Mouse (Mus musculus) forebrain, embryonic 13.5 days (tissue): ENCODE data around the gene Cacna2d2. TPM values are rescaled to one million over a fixed set of nuclear protein-coding genes. Genes with fewer than 3 reads are reported as not detected.

Experiments
- ATAC-seq: fragments of 200-750 bp; cut with Nextera tagmentation; 2 replicates; pipeline ENCODE4 v1.8.0; 2017
- H3K27ac ChIP-seq: fragments of 300-500 bp; sonication (generic); 2 replicates; pipeline ENCODE4 v1.5.1; 2015; ENCODE audit warnings: inconsistent platforms, mild to moderate bottlenecking, moderate library complexity
- H3K27me3 ChIP-seq: fragments of 300-500 bp; sonication (generic); 2 replicates; pipeline ENCODE4 v1.6.1; 2015; ENCODE audit warnings: mild to moderate bottlenecking, inconsistent platforms
- H3K36me3 ChIP-seq: fragments of 300-500 bp; sonication (generic); 2 replicates; pipeline ENCODE4 v1.6.1; 2015; ENCODE audit warnings: mild to moderate bottlenecking, inconsistent platforms; ENCODE audit not compliant: poor library complexity, severe bottlenecking
- H3K4me1 ChIP-seq: fragments of 300-500 bp; sonication (generic); 2 replicates; pipeline ENCODE4 v1.6.1; 2015; ENCODE audit warnings: inconsistent platforms
- H3K4me2 ChIP-seq: fragments of 300-500 bp; sonication (generic); 2 replicates; pipeline ENCODE4 v1.6.1; 2015; ENCODE audit warnings: inconsistent platforms, mild to moderate bottlenecking, moderate library complexity
- H3K4me3 ChIP-seq: fragments of 300-500 bp; sonication (generic); 2 replicates; pipeline ENCODE4 v1.5.1; 2015; ENCODE audit warnings: mild to moderate bottlenecking, inconsistent platforms
- H3K9ac ChIP-seq: fragments of 300-500 bp; sonication (generic); 2 replicates; pipeline ENCODE4 v1.6.1; 2015; ENCODE audit warnings: mild to moderate bottlenecking, inconsistent platforms
- H3K9me3 ChIP-seq: fragments of 300-500 bp; sonication (generic); replicated peaks from 2 replicates; pipeline ENCODE4 v1.6.1; 2016; ENCODE audit warnings: inconsistent platforms
- WGBS: fragments of 180-500 bp; shearing (Covaris S2); methylation state at CpG from one replicate; pipeline ENCODE4 v1.1.7; 2015; 5-methylcytosine and 5-hydroxymethylcytosine counted together
- polyA plus RNA-seq: library from polyadenylated mRNA; unstranded; fragments of >200 nt; fragmentation: Nextera tagmentation; extraction: Ambion mirVana; gene quantifications from 2 replicates; pipeline ENCODE4 v1.2.1, GENCODE M21; 2015

Gene Cacna2d2
- polyA plus RNA-seq, 1 experiment from 2014 or later: 3.3 TPM

- Histone ChIP-seq H3K4me1 (peaks cover 26% of the 10 kb centered on the region), H3K9ac (no peak overlapping the region), H3K4me3 (no peak overlapping the region), H3K4me2 (no peak overlapping the region), H3K36me3 (no peaks in the 10 kb centered on the region), H3K27ac (no peak overlapping the region), H3K27me3 (peaks cover 31% of the 10 kb centered on the region), H3K9me3 (no peaks in the 10 kb centered on the region)
- ATAC-seq: no peak
- 76% methylated on average over 6 of the region's 6 CpGs for WGBS
Observed at GRCm38 (mm10) chr9:107417106-107417505, 17.7 kb downstream of the Cacna2d2 start.

DNA sequence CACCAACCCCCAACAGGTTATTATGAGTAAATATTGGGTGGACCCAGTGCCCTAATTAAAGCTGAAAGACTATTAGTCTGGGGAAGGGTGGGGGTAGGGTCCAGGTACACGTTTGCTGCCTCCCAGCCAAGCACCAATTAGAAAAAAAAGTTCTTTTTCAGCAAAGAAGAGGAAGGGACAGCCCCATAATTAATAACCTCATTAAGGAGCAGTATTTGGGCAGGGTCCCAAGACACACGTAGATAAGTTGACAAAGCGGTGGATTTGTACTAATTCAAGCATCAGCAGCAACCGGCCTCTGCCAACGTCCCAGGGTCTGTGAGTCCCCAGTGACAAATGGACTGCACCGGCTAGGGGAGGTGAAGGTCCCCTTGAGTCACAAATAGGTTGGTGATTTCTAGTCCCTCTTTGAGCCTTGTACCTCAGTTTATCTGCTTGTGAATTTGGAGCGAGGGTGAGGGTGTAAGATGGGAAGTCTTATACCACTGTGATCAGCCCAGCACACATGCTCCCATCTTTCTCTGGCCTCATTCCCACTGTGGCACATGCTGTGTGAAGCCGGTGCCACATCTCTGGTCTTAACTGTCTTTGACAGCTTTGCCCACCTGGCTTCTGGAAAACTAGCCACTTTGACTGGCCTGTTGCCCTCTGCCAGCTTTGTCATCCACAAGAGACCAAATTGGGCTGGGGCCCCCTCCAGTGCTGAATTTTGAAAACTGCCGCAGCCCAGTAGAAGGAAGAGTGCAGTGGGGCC, 20.3 kb downstream of the Cacna2d2 start:
- Histone ChIP-seq H3K9me3 (no peaks in the 10 kb centered on the region), H3K9ac (no peak overlapping the region), H3K27me3 (peaks cover 29% of the 10 kb centered on the region), H3K4me3 (no peak overlapping the region), H3K27ac (no peak overlapping the region), H3K36me3 (no peaks in the 10 kb centered on the region), H3K4me2 (no peak overlapping the region), H3K4me1 (peaks cover 41% of the 10 kb centered on the region)
- peak; percentile 43; the same call in 1 of the 2 replicates for ATAC-seq
- WGBS: 60% methylated on average over 9 of the region's 9 CpGs

- H3K4me2 ChIP-seq: no peak overlapping the region
- no peak for ATAC-seq
- peaks cover 53% of the 10 kb centered on the region for H3K4me1 ChIP-seq
- no peak overlapping the region for H3K4me3 ChIP-seq
- H3K9me3 ChIP-seq: no peaks in the 10 kb centered on the region
- WGBS: 66% methylated on average over 5 of the region's 5 CpGs
- H3K9ac ChIP-seq: peak overlapping the region; percentile 5; the same call in 1 of the 2 replicates
- no peaks in the 10 kb centered on the region for H3K36me3 ChIP-seq
- H3K27me3 ChIP-seq: peaks cover 32% of the 10 kb centered on the region
- H3K27ac ChIP-seq: no peak overlapping the region
Observed at GRCm38 (mm10) chr9:107420898-107421297, 21.5 kb downstream of the Cacna2d2 start.

- Histone ChIP-seq H3K9ac (no peak overlapping the region), H3K36me3 (no peaks in the 10 kb centered on the region), H3K27ac (no peak overlapping the region), H3K4me3 (no peak overlapping the region), H3K4me2 (no peak overlapping the region), H3K9me3 (no peaks in the 10 kb centered on the region), H3K27me3 (peaks cover 23% of the 10 kb centered on the region), H3K4me1 (peaks cover 63% of the 10 kb centered on the region)
- no peak for ATAC-seq
- 32% methylated on average over 2 of the region's 2 CpGs for WGBS
Observed at GRCm38 (mm10) chr9:107422878-107423277, 23.5 kb downstream of the Cacna2d2 start.

DNA sequence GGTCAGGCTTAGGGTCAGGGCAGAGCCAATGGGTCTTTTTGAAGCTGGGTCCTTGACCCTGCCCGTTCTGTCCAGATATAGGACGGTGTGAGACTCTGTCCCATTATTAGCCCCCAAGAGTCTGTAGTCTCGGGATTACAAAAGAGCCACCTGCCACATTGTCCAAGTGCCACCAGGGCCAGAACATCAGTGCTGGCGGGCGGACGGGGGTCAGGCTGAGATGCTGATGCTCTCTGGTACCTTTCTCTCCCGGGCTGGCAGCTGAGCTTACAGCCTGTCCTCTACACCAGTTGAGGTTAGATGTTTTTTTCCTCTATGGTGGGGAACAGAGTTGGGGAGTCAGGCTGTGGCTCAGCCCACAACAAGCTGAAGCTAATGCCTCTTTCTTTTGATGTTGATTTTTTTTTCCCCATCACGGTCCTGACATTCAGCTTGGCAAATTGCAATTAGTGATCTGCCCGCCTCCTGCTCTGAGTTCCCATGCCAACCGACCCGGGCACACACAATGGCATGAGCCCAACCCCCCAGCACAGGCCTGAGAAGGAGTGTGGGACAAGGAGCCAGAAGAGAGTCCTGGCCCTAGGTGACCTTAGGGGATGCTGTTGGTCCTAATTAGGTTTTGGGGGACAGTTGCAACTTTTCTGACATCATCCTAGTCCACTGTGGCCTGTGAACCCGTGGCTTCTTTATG, 25.2 kb downstream of the Cacna2d2 start:
- Histone ChIP-seq H3K27me3 (peaks cover 17% of the 10 kb centered on the region), H3K9ac (peak overlapping the region; percentile 26; the same call in 1 of the 2 replicates), H3K27ac (peak overlapping the region; percentile 6; the same call in 1 of the 2 replicates), H3K4me1 (peaks cover 77% of the 10 kb centered on the region), H3K9me3 (no peaks in the 10 kb centered on the region), H3K4me2 (peak overlapping the region; percentile 17), H3K36me3 (no peaks in the 10 kb centered on the region), H3K4me3 (no peak overlapping the region)
- ATAC-seq: 0 out of 2 replicates have a peak, but pooled peaks have one; percentile 19
- 16% methylated on average over 12 of the region's 12 CpGs for WGBS

DNA sequence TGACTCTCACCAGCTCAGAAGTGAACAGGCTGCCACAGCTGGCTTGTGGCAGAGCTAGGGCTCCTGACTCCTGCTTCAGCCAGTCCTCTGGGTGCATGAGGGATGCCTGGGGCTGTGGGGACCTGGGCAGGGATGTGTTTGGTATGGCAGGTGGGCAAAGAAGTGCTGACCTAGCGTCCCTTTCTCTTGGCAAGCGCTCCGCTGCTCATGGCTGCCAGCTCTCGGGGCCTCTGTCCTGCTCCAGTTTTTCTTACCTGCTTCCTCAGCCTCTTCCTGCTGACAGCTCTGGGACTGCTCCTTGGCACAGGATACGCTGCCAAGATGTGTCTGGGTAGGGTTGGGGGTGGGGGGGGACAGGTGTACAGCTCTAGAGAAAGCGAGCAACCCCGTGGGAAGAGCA, 28.5 kb downstream of the Cacna2d2 start:
- ATAC-seq: no peak
- Histone ChIP-seq H3K36me3 (no peaks in the 10 kb centered on the region), H3K27me3 (peaks cover 11% of the 10 kb centered on the region; the same call in 1 of the 2 replicates), H3K4me2 (no peak overlapping the region), H3K4me1 (peaks cover 77% of the 10 kb centered on the region), H3K9me3 (no peaks in the 10 kb centered on the region), H3K4me3 (no peak overlapping the region), H3K9ac (no peak overlapping the region), H3K27ac (no peak overlapping the region)
- 85% methylated on average over 7 of the region's 7 CpGs for WGBS

GRCm38 (mm10) chr9:107428451-107429186, 29.2 kb downstream of the Cacna2d2 start:
- peaks cover 11% of the 10 kb centered on the region; the same call in 1 of the 2 replicates for H3K27me3 ChIP-seq
- ATAC-seq: peak; percentile 54
- no peak overlapping the region for H3K9ac ChIP-seq
- 54% methylated on average over 5 of the region's 5 CpGs for WGBS
- H3K4me3 ChIP-seq: no peak overlapping the region
- no peak overlapping the region for H3K4me2 ChIP-seq
- H3K27ac ChIP-seq: no peak overlapping the region
- H3K36me3 ChIP-seq: no peaks in the 10 kb centered on the region
- H3K9me3 ChIP-seq: no peaks in the 10 kb centered on the region
- H3K4me1 ChIP-seq: peaks cover 81% of the 10 kb centered on the region

GRCm38 (mm10) chr9:107430445-107430844, 31.0 kb downstream of the Cacna2d2 start:
- Histone ChIP-seq H3K4me1 (peaks cover 80% of the 10 kb centered on the region), H3K4me3 (no peak overlapping the region), H3K9me3 (no peaks in the 10 kb centered on the region), H3K9ac (no peak overlapping the region), H3K27ac (peak overlapping the region; percentile 54), H3K4me2 (peak overlapping the region; percentile 32), H3K36me3 (no peaks in the 10 kb centered on the region), H3K27me3 (peaks cover 11% of the 10 kb centered on the region; the same call in 1 of the 2 replicates)
- no peak; the same call in 1 of the 2 replicates for ATAC-seq
- 46% methylated on average over 12 of the region's 12 CpGs for WGBS

DNA sequence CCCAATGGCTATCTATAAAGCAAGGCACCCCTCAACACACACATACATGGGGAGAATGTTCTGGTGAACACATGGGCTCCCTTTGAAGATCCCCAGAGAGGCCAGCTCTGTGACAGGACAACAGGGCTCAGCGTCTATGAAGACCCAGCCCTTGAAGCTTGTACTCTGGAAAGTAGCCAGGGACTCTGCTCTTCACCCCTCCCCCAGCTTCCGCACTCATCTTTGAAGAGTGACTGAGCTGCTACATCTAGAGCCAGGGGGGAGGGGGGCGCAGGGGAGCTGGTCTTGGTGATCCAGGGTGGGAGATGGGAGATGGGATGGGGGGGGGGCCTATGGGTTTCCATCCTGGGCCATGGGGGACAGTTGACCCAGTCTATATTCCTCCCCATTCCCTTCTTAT, 33.1 kb downstream of the Cacna2d2 start:
- ATAC-seq: no peak
- Histone ChIP-seq H3K4me2 (no peak overlapping the region), H3K4me1 (peaks cover 77% of the 10 kb centered on the region), H3K27me3 (no peaks in the 10 kb centered on the region), H3K9ac (no peak overlapping the region), H3K36me3 (no peaks in the 10 kb centered on the region), H3K9me3 (no peaks in the 10 kb centered on the region), H3K4me3 (no peak overlapping the region), H3K27ac (no peak overlapping the region)
- WGBS: 67% methylated on average over 3 of the region's 3 CpGs

GRCm38 (mm10) chr9:107434851-107435250, 35.4 kb downstream of the Cacna2d2 start:
- H3K4me3 ChIP-seq: no peak overlapping the region
- H3K9me3 ChIP-seq: no peaks in the 10 kb centered on the region
- ATAC-seq: peak; percentile 71
- no peak overlapping the region for H3K4me2 ChIP-seq
- peaks cover 66% of the 10 kb centered on the region for H3K4me1 ChIP-seq
- H3K27ac ChIP-seq: peak overlapping the region; percentile 81
- 25% methylated on average over 6 of the region's 6 CpGs for WGBS
- no peaks in the 10 kb centered on the region for H3K36me3 ChIP-seq
- no peaks in the 10 kb centered on the region for H3K27me3 ChIP-seq
- no peak overlapping the region for H3K9ac ChIP-seq

- Histone ChIP-seq H3K27ac (peak overlapping the region; percentile 81), H3K9ac (no peak overlapping the region), H3K4me2 (no peak overlapping the region), H3K36me3 (no peaks in the 10 kb centered on the region), H3K4me1 (peaks cover 62% of the 10 kb centered on the region), H3K4me3 (no peak overlapping the region), H3K27me3 (0 out of 2 replicates have a peak, but pooled peaks cover 2% of the 10 kb centered on the region), H3K9me3 (no peaks in the 10 kb centered on the region)
- peak; percentile 50; the same call in 1 of the 2 replicates for ATAC-seq
- WGBS: 32% methylated on average over 6 of the region's 6 CpGs
Observed at GRCm38 (mm10) chr9:107435285-107435684, 35.9 kb downstream of the Cacna2d2 start.

GRCm38 (mm10) chr9:107442891-107443290, 43.5 kb downstream of the Cacna2d2 start:
- no peak for ATAC-seq

More at GRCm38 (mm10) chr9:107442891-107443290, 43.5 kb downstream of the Cacna2d2 start:
- Histone ChIP-seq H3K9me3 (no peaks in the 10 kb centered on the region), H3K4me2 (no peak overlapping the region), H3K36me3 (no peaks in the 10 kb centered on the region), H3K9ac (no peak overlapping the region), H3K27ac (no peak overlapping the region), H3K4me1 (peaks cover 38% of the 10 kb centered on the region), H3K27me3 (peaks cover 23% of the 10 kb centered on the region), H3K4me3 (no peak overlapping the region)
- 65% methylated on average over 4 of the region's 4 CpGs for WGBS
